Comparison of ENCODE assay signal across 21 mouse cellular contexts in genomic region chr14:62128918-62129317, GRCm38 (mm10).
DNase-seq lines count a peak whose midpoint lies in the region; ATAC-seq and TF ChIP-seq lines count a peak whose summit lies in the region.
"Had no signal": no experiment of that assay in that cellular context is flagged by ENCODE, and none has a peak within 500 bp of the region (broad histone marks: within the 10 kb centered on the region; RNA-seq: fewer than 3 reads in every experiment).

No protein-coding gene starts in this region.

- no peaks in the 10 kb centered on the region for H3K27me3 ChIP-seq in limb, embryonic 12.5 days
- no peaks in the 10 kb centered on the region for H3K27me3 ChIP-seq in limb, embryonic 14.5 days (ENCODE audit: control insufficient read depth, insufficient read depth, low read length)
- no peaks in the 10 kb centered on the region for H3K27me3 ChIP-seq in liver, postnatal 0 days (ENCODE audit: insufficient read depth, low read length)
- H3K27me3 ChIP-seq: embryonic facial prominence, embryonic 12.5 days; forebrain, embryonic 12.5 days had no signal

- no peak for ATAC-seq in limb, embryonic 12.5 days (ENCODE audit: insufficient number of reproducible peaks, insufficient read depth, low FRiP score, low TSS enrichment, low read depth)
- peak; percentile 53; the same call in 1 of the 2 replicates for ATAC-seq in limb, embryonic 14.5 days (ENCODE audit: low FRiP score, low read depth)
- no peak for ATAC-seq in liver, postnatal 0 days
- ATAC-seq: forebrain, embryonic 14.5 days; forebrain, embryonic 16.5 days had no signal

- peak overlapping the region; percentile 3; the same call in 1 of the 2 replicates for H3K27ac ChIP-seq in limb, embryonic 12.5 days
- no peak overlapping the region for H3K27ac ChIP-seq in limb, embryonic 14.5 days (replicated peaks; ENCODE audit: low read depth, low read length)
- no peak overlapping the region for H3K27ac ChIP-seq in liver, postnatal 0 days (ENCODE audit: low read depth)
- H3K27ac ChIP-seq: embryonic facial prominence, embryonic 10.5 days; embryonic facial prominence, embryonic 12.5 days; forebrain, embryonic 10.5 days; forebrain, embryonic 12.5 days had no signal

- H3K4me3 ChIP-seq in limb, embryonic 12.5 days (replicated peaks) = no peak overlapping the region
- H3K4me3 ChIP-seq in limb, embryonic 14.5 days (replicated peaks; ENCODE audit: low read length) = no peak overlapping the region
- no peak overlapping the region for H3K4me3 ChIP-seq in liver, postnatal 0 days (ENCODE audit: low read depth, low read length)
- H3K4me3 ChIP-seq: embryonic facial prominence, embryonic 10.5 days; embryonic facial prominence, embryonic 12.5 days; forebrain, embryonic 10.5 days; forebrain, embryonic 12.5 days had no signal

- no peak for TF ChIP-seq CTCF in liver, postnatal 0 days (IDR thresholded peaks at IDR 0.05; ENCODE audit: low read depth)

- TF ChIP-seq POLR2A in limb, embryonic 14.5 days (IDR thresholded peaks at IDR 0.05; ENCODE audit: borderline replicate concordance, extremely low read depth, insufficient read depth, insufficient read length) = no peak

- WGBS in limb, embryonic 12.5 days = 77% methylated on average over 6 of the region's 6 CpGs
- WGBS in limb, embryonic 14.5 days = 47% methylated on average over 6 of the region's 6 CpGs
- WGBS in liver, postnatal 0 days (ENCODE audit: insufficient replicate concordance) = 81% methylated on average over 6 of the region's 6 CpGs

- no peak overlapping the region for H3K9ac ChIP-seq in limb, embryonic 12.5 days (replicated peaks)
- no peak overlapping the region for H3K9ac ChIP-seq in limb, embryonic 14.5 days (ENCODE audit: low read depth, low read length, severe bottlenecking)
- no peak overlapping the region for H3K9ac ChIP-seq in liver, postnatal 0 days (replicated peaks)
- H3K9ac ChIP-seq: embryonic facial prominence, embryonic 12.5 days; forebrain, embryonic 12.5 days had no signal

- DNase-seq in R1 (ENCODE audit: low read depth, low spot score) = peak; percentile 2
- peak; percentile 13 for DNase-seq in ZHBTc4 (ENCODE audit: low read depth, low spot score)
- DNase-seq in limb, embryonic 14.5 days (ENCODE audit: low spot score) = no peak
- DNase-seq in liver, postnatal 0 days = no peak
- DNase-seq in left cerebral cortex, adult 11 months (ENCODE audit: low spot score) = no peak
- DNase-seq in adrenal gland, postnatal 14 days = no peak
- DNase-seq: adrenal gland, adult 2 months; adrenal gland, postnatal 10 days; adrenal gland, postnatal 36 days; cerebellum, adult 11-12 months; cerebellum, adult 2 months; cerebellum, adult 9-10 months; cerebellum, postnatal 10 days; cerebellum, postnatal 25 days had no signal

- H3K9me3 ChIP-seq in limb, embryonic 12.5 days = peaks cover 1% of the 10 kb centered on the region; the same call in 1 of the 2 replicates
- no peaks in the 10 kb centered on the region for H3K9me3 ChIP-seq in limb, embryonic 14.5 days (ENCODE audit: control insufficient read depth, low read length)
- H3K9me3 ChIP-seq in liver, postnatal 0 days (ENCODE audit: low read length) = no peaks in the 10 kb centered on the region
- H3K9me3 ChIP-seq: embryonic facial prominence, embryonic 10.5 days; embryonic facial prominence, embryonic 12.5 days; forebrain, embryonic 10.5 days; forebrain, embryonic 12.5 days had no signal

- no peak for TF ChIP-seq EP300 in liver, postnatal 0 days (IDR thresholded peaks at IDR 0.05; ENCODE audit: low read depth)

- no peaks in the 10 kb centered on the region for H3K36me3 ChIP-seq in limb, embryonic 12.5 days
- no peaks in the 10 kb centered on the region for H3K36me3 ChIP-seq in limb, embryonic 14.5 days (ENCODE audit: control insufficient read depth, insufficient read depth, low read length)
- no peaks in the 10 kb centered on the region for H3K36me3 ChIP-seq in liver, postnatal 0 days (replicated peaks; ENCODE audit: insufficient read depth, low read length)
- H3K36me3 ChIP-seq: embryonic facial prominence, embryonic 10.5 days; embryonic facial prominence, embryonic 12.5 days; forebrain, embryonic 10.5 days; forebrain, embryonic 12.5 days had no signal

- no peak overlapping the region for H3K4me2 ChIP-seq in limb, embryonic 12.5 days
- H3K4me2 ChIP-seq in limb, embryonic 14.5 days (replicated peaks; ENCODE audit: low read depth, low read length, severe bottlenecking) = no peak overlapping the region
- H3K4me2 ChIP-seq in liver, postnatal 0 days (ENCODE audit: low read depth, low read length) = no peak overlapping the region
- H3K4me2 ChIP-seq: embryonic facial prominence, embryonic 12.5 days; forebrain, embryonic 12.5 days had no signal

- H3K4me1 ChIP-seq in limb, embryonic 12.5 days (replicated peaks) = peaks cover 3% of the 10 kb centered on the region; the same call in 1 of the 2 replicates
- H3K4me1 ChIP-seq in limb, embryonic 14.5 days (ENCODE audit: control insufficient read depth, insufficient read depth, low read length) = peaks cover 6% of the 10 kb centered on the region; the same call in 1 of the 2 replicates
- H3K4me1 ChIP-seq in liver, postnatal 0 days (ENCODE audit: insufficient read depth) = no peaks in the 10 kb centered on the region
- H3K4me1 ChIP-seq: forebrain, embryonic 12.5 days had no signal

Comparison
In these comparisons a context has a peak if more than half of its experiments do, and no peak if none do; other contexts are left out.
1. DNase-seq: peak in R1 (single experiment) and ZHBTc4 (single experiment); none in limb, embryonic 14.5 days (single experiment), liver, postnatal 0 days (single experiment), left cerebral cortex, adult 11 months (single experiment) and adrenal gland, postnatal 14 days (single experiment).